Mouse (Mus musculus) midbrain, embryonic 12.5 days (tissue): ENCODE measurements at regions not wholly inside any gene's neighbourhood (a gene's known extent, or its start where the extent isn't known, plus 50 kb on each side); places are given as distances from the start of the nearest gene placed in this dataset.

Experiments used
- ATAC-seq: fragments of 200-750 bp; cut with Nextera tagmentation; 2 replicates; pipeline ENCODE4 v1.8.0; 2017; ENCODE audit warnings: low read depth, moderate TSS enrichment, moderate library complexity; ENCODE audit not compliant: low FRiP score
- H3K27ac ChIP-seq: fragments of 300-500 bp; sonication (generic); replicated peaks from 2 replicates; pipeline ENCODE4 v1.5.1; 2016; ENCODE audit warnings: mild to moderate bottlenecking
- H3K27me3 ChIP-seq: fragments of 300-500 bp; sonication (generic); 2 replicates; pipeline ENCODE4 v1.6.1; 2016; ENCODE audit warnings: mild to moderate bottlenecking
- H3K36me3 ChIP-seq: fragments of 300-500 bp; sonication (generic); 2 replicates; pipeline ENCODE4 v1.6.1; 2016
- H3K4me1 ChIP-seq: fragments of 300-500 bp; sonication (generic); 2 replicates; pipeline ENCODE4 v1.6.1; 2016
- H3K4me2 ChIP-seq: fragments of 300-500 bp; sonication (generic); replicated peaks from 2 replicates; pipeline ENCODE4 v1.6.1; 2016; ENCODE audit warnings: mild to moderate bottlenecking, moderate library complexity
- H3K4me3 ChIP-seq: fragments of 300-500 bp; sonication (generic); 2 replicates; pipeline ENCODE4 v1.5.1; 2016; ENCODE audit warnings: mild to moderate bottlenecking
- H3K9ac ChIP-seq: fragments of 300-500 bp; sonication (generic); replicated peaks from 2 replicates; pipeline ENCODE4 v1.6.1; 2016; ENCODE audit warnings: mild to moderate bottlenecking, moderate library complexity
- H3K9me3 ChIP-seq: fragments of 300-500 bp; sonication (generic); 2 replicates; pipeline ENCODE4 v1.6.1; 2016; ENCODE audit warnings: mild to moderate bottlenecking
- WGBS: fragments of 180-500 bp; shearing (Covaris S2); methylation state at CpG from one replicate; pipeline ENCODE4 v1.1.7; 2016; 5-methylcytosine and 5-hydroxymethylcytosine counted together

DNA sequence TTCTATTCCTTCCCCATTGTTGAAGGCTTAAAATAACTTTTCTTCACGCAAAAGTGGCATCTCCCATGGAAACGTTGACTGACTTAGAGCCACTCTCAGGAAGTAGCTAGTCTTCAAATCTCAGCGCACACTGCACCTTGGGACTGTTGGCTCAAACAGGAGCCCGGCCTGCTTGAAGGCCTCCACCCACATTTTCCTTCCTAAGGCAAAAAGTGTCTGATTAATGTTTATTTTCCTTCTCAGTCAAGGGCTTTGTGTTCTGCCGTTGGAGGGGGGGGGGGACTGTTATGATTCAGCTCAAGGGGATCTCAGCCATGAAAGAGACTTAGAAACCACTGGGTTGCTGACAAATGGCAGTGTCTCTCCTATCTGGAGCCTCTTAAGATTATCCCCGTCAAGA, 56.5 kb upstream of the Arntl start:
- H3K9ac ChIP-seq = no peak overlapping the region
- H3K27me3 ChIP-seq = peaks cover 6% of the 10 kb centered on the region; the same call in 1 of the 2 replicates
- H3K9me3 ChIP-seq = no peaks in the 10 kb centered on the region
- peaks cover 18% of the 10 kb centered on the region for H3K4me1 ChIP-seq
- no peak overlapping the region for H3K4me3 ChIP-seq
- H3K4me2 ChIP-seq = no peak overlapping the region
- H3K27ac ChIP-seq = no peak overlapping the region
- WGBS = 57% methylated on average over 6 of the region's 6 CpGs
- no peaks in the 10 kb centered on the region for H3K36me3 ChIP-seq
- ATAC-seq = no peak

DNA sequence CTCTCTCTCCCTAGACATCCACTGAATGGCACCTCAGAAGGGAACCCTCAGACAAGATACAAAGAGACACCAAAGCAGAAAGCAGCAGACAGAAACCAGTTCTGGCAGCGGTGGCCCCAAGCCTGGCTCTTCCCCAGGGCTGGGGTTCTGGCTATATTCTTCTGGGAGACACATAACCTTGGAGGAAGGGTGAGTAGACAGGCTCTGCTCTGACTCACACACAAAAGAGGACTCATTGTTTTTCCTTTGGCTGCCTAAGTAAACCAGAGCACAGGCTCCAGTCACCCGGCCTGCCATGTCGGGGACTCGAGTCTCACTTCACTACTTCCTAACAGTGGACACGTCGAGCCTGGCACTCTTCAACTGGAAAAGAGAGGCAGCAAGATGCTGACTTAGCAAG, 55.8 kb upstream of the Arntl start:
- no peak for ATAC-seq
- Histone ChIP-seq H3K27me3 (peaks cover 4% of the 10 kb centered on the region; the same call in 1 of the 2 replicates), H3K4me2 (no peak overlapping the region), H3K4me3 (no peak overlapping the region), H3K36me3 (no peaks in the 10 kb centered on the region), H3K9me3 (no peaks in the 10 kb centered on the region), H3K27ac (no peak overlapping the region), H3K9ac (no peak overlapping the region), H3K4me1 (peaks cover 22% of the 10 kb centered on the region)
- 52% methylated on average over 6 of the region's 6 CpGs for WGBS

DNA sequence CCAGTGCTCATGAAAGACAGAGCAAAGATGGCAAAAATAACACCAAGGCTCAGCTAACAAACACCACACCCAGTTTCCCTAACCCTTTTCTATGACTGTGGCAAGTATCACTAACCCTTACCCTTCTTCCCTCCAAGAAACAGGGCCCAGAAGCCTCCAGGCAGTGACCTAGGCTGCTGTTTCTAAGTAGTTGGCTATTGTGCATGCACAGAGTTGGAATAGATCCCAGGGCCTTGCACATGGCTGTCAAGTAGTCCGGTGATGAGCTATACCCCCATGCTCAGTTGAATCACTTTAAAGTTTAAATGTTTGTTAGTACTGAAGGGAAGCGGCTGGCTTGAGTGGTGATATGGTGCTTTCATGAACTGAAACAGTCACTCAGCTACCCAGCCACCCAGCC, 53.9 kb upstream of the Arntl start:
- no peak for ATAC-seq
- no peak overlapping the region for H3K4me3 ChIP-seq
- H3K9me3 ChIP-seq = no peaks in the 10 kb centered on the region
- H3K9ac ChIP-seq = no peak overlapping the region
- no peaks in the 10 kb centered on the region for H3K36me3 ChIP-seq
- H3K4me2 ChIP-seq = no peak overlapping the region
- H3K4me1 ChIP-seq = peaks cover 11% of the 10 kb centered on the region; the same call in 1 of the 2 replicates
- no peaks in the 10 kb centered on the region for H3K27me3 ChIP-seq
- WGBS = 86% methylated on average over 2 of the region's 2 CpGs
- no peak overlapping the region for H3K27ac ChIP-seq

DNA sequence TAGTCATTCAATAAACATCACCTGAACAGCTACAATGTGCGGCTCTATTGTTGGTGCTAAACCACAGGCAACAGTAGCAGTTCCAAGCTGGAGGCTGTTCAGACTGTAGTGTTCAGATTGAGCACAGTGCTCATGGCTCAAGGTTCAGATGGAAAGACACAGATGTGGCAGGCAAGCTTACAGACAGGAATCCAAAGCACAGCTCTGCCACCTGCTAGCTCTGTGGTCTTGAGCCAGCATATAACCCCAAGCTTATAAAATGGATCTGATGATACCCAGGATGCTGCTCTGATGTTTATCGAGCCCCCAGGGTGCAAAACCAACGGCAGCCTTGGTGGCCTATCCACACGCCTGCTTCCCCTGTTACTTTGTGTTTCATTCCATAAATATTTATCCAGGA, 53.2 kb upstream of the Arntl start:
- Histone ChIP-seq H3K4me3 (no peak overlapping the region), H3K27ac (no peak overlapping the region), H3K27me3 (no peaks in the 10 kb centered on the region), H3K9ac (no peak overlapping the region), H3K9me3 (no peaks in the 10 kb centered on the region), H3K4me1 (peaks cover 11% of the 10 kb centered on the region; the same call in 1 of the 2 replicates), H3K36me3 (no peaks in the 10 kb centered on the region), H3K4me2 (no peak overlapping the region)
- ATAC-seq = no peak
- WGBS = 93% methylated on average over 4 of the region's 4 CpGs

GRCm38 (mm10) chr7:113156366-113156765, 50.9 kb upstream of the Arntl start:
- WGBS = 78% methylated on average over 5 of the region's 5 CpGs
- no peak for ATAC-seq

DNA sequence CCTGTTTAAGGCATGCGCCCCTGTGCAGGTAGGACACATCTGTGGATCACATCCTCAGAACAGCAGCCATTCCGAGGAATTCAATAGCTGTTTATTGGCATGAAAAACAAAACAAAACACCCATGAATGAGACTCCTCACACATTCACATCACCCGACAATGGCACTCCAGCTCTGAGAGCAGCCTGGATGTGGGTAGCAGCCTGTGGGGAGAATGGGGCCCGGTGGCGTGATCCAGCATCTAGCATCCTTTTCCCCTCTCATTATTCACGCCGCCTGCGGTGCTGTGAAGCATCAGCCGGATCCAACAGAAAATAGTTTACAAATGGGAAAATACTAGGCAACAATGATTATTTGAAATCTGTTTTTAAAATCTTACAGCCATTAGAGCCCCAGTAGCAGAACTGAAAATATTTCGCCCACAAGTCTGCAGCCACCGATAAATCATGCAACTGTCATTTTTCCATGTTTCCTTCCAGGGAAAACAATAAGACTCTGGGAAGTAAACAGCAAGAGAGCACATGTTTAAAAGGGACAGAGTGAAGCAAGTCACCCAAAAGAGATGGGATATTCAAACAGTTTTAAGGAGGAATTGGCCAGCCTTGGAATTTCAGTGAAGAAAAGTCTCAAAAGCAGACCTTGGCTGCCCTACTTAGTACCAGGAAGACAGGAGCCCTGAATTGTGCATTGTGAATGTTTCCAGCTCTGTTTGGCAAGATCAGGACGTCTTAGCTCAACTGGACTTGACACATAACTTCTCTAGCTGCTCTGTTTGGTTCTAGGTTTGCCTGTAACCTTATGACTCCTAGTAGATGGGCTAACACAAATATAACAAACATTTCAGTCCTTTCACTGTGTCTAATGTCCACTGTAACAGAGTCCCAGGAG, 50.2 kb upstream of the Arntl start:
- WGBS = 71% methylated on average over 12 of the region's 12 CpGs

More at GRCm38 (mm10) chr7:113156366-113156765, 50.9 kb upstream of the Arntl start:
- peaks cover 7% of the 10 kb centered on the region; the same call in 1 of the 2 replicates for H3K4me1 ChIP-seq
- H3K4me2 ChIP-seq = no peak overlapping the region
- H3K9me3 ChIP-seq = no peaks in the 10 kb centered on the region
- H3K27ac ChIP-seq = no peak overlapping the region
- no peak overlapping the region for H3K4me3 ChIP-seq
- no peak overlapping the region for H3K9ac ChIP-seq
- no peaks in the 10 kb centered on the region for H3K36me3 ChIP-seq
- no peaks in the 10 kb centered on the region for H3K27me3 ChIP-seq

More for the DNA sequence above, 50.2 kb upstream of the Arntl start:
- Histone ChIP-seq H3K27me3 (no peaks in the 10 kb centered on the region), H3K9ac (no peak overlapping the region), H3K9me3 (no peaks in the 10 kb centered on the region), H3K4me2 (no peak overlapping the region), H3K4me1 (peaks cover 7% of the 10 kb centered on the region; the same call in 1 of the 2 replicates), H3K4me3 (no peak overlapping the region), H3K36me3 (no peaks in the 10 kb centered on the region), H3K27ac (no peak overlapping the region)
- ATAC-seq = no peak
